Mouse (Mus musculus) spleen, adult 18-20 months (tissue): ENCODE measurements at regions not wholly inside any gene's neighbourhood (a gene's known extent, or its start where the extent isn't known, plus 50 kb on each side); places are given as distances from the start of the nearest gene placed in this dataset.
A peak's percentile ranks its signal among the peaks of the same experiment; 100 is the strongest.

Experiments
- DNase-seq, 2 experiments: peaks; one replicate each; pipeline ENCODE4 v3.0.0; 2022; ENCODE audit warnings: mixed read lengths in 2 of 2

- no peak for DNase-seq
Measured at GRCm38 (mm10) chr5:53329591-53329990, 62.7 kb downstream of the Smim20 start.

- DNase-seq: no peak
Measured at GRCm38 (mm10) chr5:53336704-53337103, 69.8 kb downstream of the Smim20 start.

- no peak for DNase-seq
Measured at GRCm38 (mm10) chr5:53337816-53338215, 70.9 kb downstream of the Smim20 start.

- DNase-seq: no peak
Measured at GRCm38 (mm10) chr5:53345164-53345563, 78.3 kb downstream of the Smim20 start.

- DNase-seq: no peak
Measured at GRCm38 (mm10) chr5:53346028-53346427, 79.1 kb downstream of the Smim20 start.

- DNase-seq: no peak
Measured at GRCm38 (mm10) chr5:53346756-53347155, 79.9 kb downstream of the Smim20 start.

- no peak for DNase-seq
Measured at GRCm38 (mm10) chr5:53352852-53353251, 86.0 kb downstream of the Smim20 start.

GRCm38 (mm10) chr5:53354296-53354695 lies 87.4 kb downstream of the Smim20 start:
- DNase-seq: no peak

- peak; percentile 40 to 66 for DNase-seq
Measured at GRCm38 (mm10) chr5:53355069-53355468, 88.2 kb downstream of the Smim20 start.

- no peak for DNase-seq
Measured at GRCm38 (mm10) chr5:53357086-53357608, 90.3 kb downstream of the Smim20 start.

- no peak for DNase-seq
Measured at GRCm38 (mm10) chr5:53358181-53358580, 91.3 kb downstream of the Smim20 start.

- DNase-seq: no peak
Measured at GRCm38 (mm10) chr5:53359887-53360286, 93.0 kb downstream of the Smim20 start.

- no peak for DNase-seq
Measured at GRCm38 (mm10) chr5:53361295-53361694, 94.4 kb downstream of the Smim20 start.

GRCm38 (mm10) chr5:53363898-53364297 lies 97.0 kb downstream of the Smim20 start:
- no peak for DNase-seq

- no peak for DNase-seq
Measured at GRCm38 (mm10) chr5:53366882-53367561, 98.9 kb upstream of the Rbpj start.

- no peak for DNase-seq
Measured at GRCm38 (mm10) chr5:53370272-53370671, 95.7 kb upstream of the Rbpj start.

- no peak for DNase-seq
Measured at GRCm38 (mm10) chr5:53371638-53372037, 94.3 kb upstream of the Rbpj start.

GRCm38 (mm10) chr5:53373315-53373714 lies 92.6 kb upstream of the Rbpj start:
- DNase-seq: no peak

- no peak for DNase-seq
Measured at GRCm38 (mm10) chr5:53376856-53377255, 89.1 kb upstream of the Rbpj start.

GRCm38 (mm10) chr5:53377698-53378097 lies 88.3 kb upstream of the Rbpj start:
- no peak for DNase-seq

- DNase-seq: no peak
Measured at GRCm38 (mm10) chr5:53378106-53378505, 87.8 kb upstream of the Rbpj start.

GRCm38 (mm10) chr5:53378599-53378998 lies 87.4 kb upstream of the Rbpj start:
- no peak for DNase-seq

- no peak for DNase-seq
Measured at GRCm38 (mm10) chr5:53379612-53380011, 86.3 kb upstream of the Rbpj start.

- no peak for DNase-seq
Measured at GRCm38 (mm10) chr5:53380203-53380602, 85.7 kb upstream of the Rbpj start.
